Mouse (Mus musculus) midbrain, postnatal 0 days (tissue): ENCODE data around the gene Abcd2. TPM values are rescaled to one million over a fixed set of nuclear protein-coding genes. Genes with fewer than 3 reads are reported as not detected.

Source experiments
- ATAC-seq: fragments of 200-750 bp; cut with Nextera tagmentation; 2 replicates; pipeline ENCODE4 v1.8.0; 2017; ENCODE audit warnings: moderate number of reproducible peaks, mild to moderate bottlenecking, moderate TSS enrichment, moderate library complexity; ENCODE audit not compliant: low FRiP score
- DNase-seq: peaks from one replicate; pipeline ENCODE4 v3.0.0-alpha.2; 2015; ENCODE audit warnings: low spot score
- H3K27ac ChIP-seq: fragments of 300-500 bp; sonication (generic); 2 replicates; pipeline ENCODE4 v1.5.1; 2014; ENCODE audit warnings: low read depth, mild to moderate bottlenecking, low read length, mixed read lengths
- H3K27me3 ChIP-seq: fragments of 300-500 bp; sonication (generic); 2 replicates; pipeline ENCODE4 v1.6.1; 2014; ENCODE audit warnings: low read length, control low read depth, mixed read lengths; ENCODE audit not compliant: insufficient read depth
- H3K36me3 ChIP-seq: fragments of 300-500 bp; sonication (generic); 2 replicates; pipeline ENCODE4 v1.6.1; 2014; ENCODE audit warnings: low read length, control low read depth, mixed read lengths; ENCODE audit not compliant: insufficient read depth
- H3K4me1 ChIP-seq: fragments of 300-500 bp; sonication (generic); 2 replicates; pipeline ENCODE4 v1.6.1; 2014; ENCODE audit warnings: mild to moderate bottlenecking, control low read depth, antibody characterized with exemption, low read length, mixed read lengths; ENCODE audit not compliant: insufficient read depth
- H3K4me2 ChIP-seq: fragments of 300-500 bp; sonication (generic); 2 replicates; pipeline ENCODE4 v1.6.1; 2014; ENCODE audit warnings: low read depth, mild to moderate bottlenecking, low read length, mixed read lengths; ENCODE audit not compliant: poor library complexity, severe bottlenecking
- H3K4me3 ChIP-seq: fragments of 300-500 bp; sonication (generic); 2 replicates; pipeline ENCODE4 v1.5.1; 2014; ENCODE audit warnings: low read depth, mild to moderate bottlenecking, low read length, moderate library complexity
- H3K9ac ChIP-seq: fragments of 300-500 bp; sonication (generic); replicated peaks from 2 replicates; pipeline ENCODE4 v1.6.1; 2014; ENCODE audit warnings: mild to moderate bottlenecking, low read length, moderate library complexity, mixed read lengths; ENCODE audit not compliant: poor library complexity, severe bottlenecking
- H3K9me3 ChIP-seq: fragments of 300-500 bp; sonication (generic); 2 replicates; pipeline ENCODE4 v1.6.1; 2016; ENCODE audit warnings: low read length, control low read depth
- CTCF ChIP-seq: IDR thresholded peaks from 2 replicates; pipeline ENCODE4 v1.5.1; 2016; ENCODE audit warnings: antibody characterized with exemption, mild to moderate bottlenecking
- WGBS: fragments of 180-500 bp; shearing (Covaris S2); extraction: QIAGEN DNeasy Blood & Tissue Kit; methylation state at CpG from one replicate; pipeline ENCODE4 v1.1.7; 2014; 5-methylcytosine and 5-hydroxymethylcytosine counted together
- polyA plus RNA-seq: library from polyadenylated mRNA; unstranded; fragments of >200 nt; fragmentation: Nextera tagmentation; extraction: Ambion mirVana; gene quantifications from 2 replicates; pipeline ENCODE4 v1.2.1, GENCODE M21; 2015
- total RNA-seq: library from RNA; depleted of rRNA; stranded (reverse); fragments of >200 nt; gene quantifications from 2 replicates; pipeline ENCODE4 v1.2.3, GENCODE M21; 2014

Abcd2 gene
- total and polyA plus RNA-seq, 2 experiments from 2014 or later, result 4.9 to 7.2 TPM

- 42% methylated on average over 15 of the region's 15 CpGs for WGBS
- DNase-seq, result peak; percentile 69
- H3K9ac ChIP-seq, result no peak overlapping the region
- no peaks in the 10 kb centered on the region for H3K36me3 ChIP-seq
- no peak overlapping the region for H3K27ac ChIP-seq
- H3K4me3 ChIP-seq, result no peak overlapping the region
- ATAC-seq, result no peak
- no peaks in the 10 kb centered on the region for H3K4me1 ChIP-seq
- no peak overlapping the region for H3K4me2 ChIP-seq
- no peaks in the 10 kb centered on the region for H3K9me3 ChIP-seq
- H3K27me3 ChIP-seq, result no peaks in the 10 kb centered on the region
- TF ChIP-seq CTCF, result peak; percentile 40
These were observed 11.5 kb downstream of the Abcd2 start for GRCm38 (mm10) chr15:91179911-91180622.

- WGBS, result 85% methylated on average over 9 of the region's 9 CpGs
These were observed 12.8 kb downstream of the Abcd2 start for GRCm38 (mm10) chr15:91178656-91179314.

GRCm38 (mm10) chr15:91172193-91172592 is 19.4 kb downstream of the Abcd2 start:
- Histone ChIP-seq H3K9ac (no peak overlapping the region), H3K36me3 (no peaks in the 10 kb centered on the region), H3K4me1 (no peaks in the 10 kb centered on the region), H3K27ac (no peak overlapping the region), H3K4me3 (no peak overlapping the region), H3K9me3 (no peaks in the 10 kb centered on the region), H3K4me2 (no peak overlapping the region), H3K27me3 (no peaks in the 10 kb centered on the region)
- ATAC-seq, result no peak
- DNase-seq, result no peak
- TF ChIP-seq CTCF, result no peak
- 77% methylated on average over 4 of the region's 4 CpGs for WGBS

More at GRCm38 (mm10) chr15:91178656-91179314, 12.8 kb downstream of the Abcd2 start:
- no peaks in the 10 kb centered on the region for H3K9me3 ChIP-seq
- H3K36me3 ChIP-seq, result no peaks in the 10 kb centered on the region
- H3K4me1 ChIP-seq, result no peaks in the 10 kb centered on the region
- H3K9ac ChIP-seq, result no peak overlapping the region
- no peak overlapping the region for H3K27ac ChIP-seq
- DNase-seq (no peak), ATAC-seq (no peak)
- no peaks in the 10 kb centered on the region for H3K27me3 ChIP-seq
- no peak for TF ChIP-seq CTCF
- no peak overlapping the region for H3K4me2 ChIP-seq
- no peak overlapping the region for H3K4me3 ChIP-seq

GRCm38 (mm10) chr15:91171332-91171731 is 20.3 kb downstream of the Abcd2 start:
- no peaks in the 10 kb centered on the region for H3K27me3 ChIP-seq
- H3K4me1 ChIP-seq, result no peaks in the 10 kb centered on the region
- TF ChIP-seq CTCF, result no peak
- H3K9ac ChIP-seq, result no peak overlapping the region
- H3K4me2 ChIP-seq, result no peak overlapping the region
- ATAC-seq (no peak), DNase-seq (no peak)
- no peaks in the 10 kb centered on the region for H3K36me3 ChIP-seq
- WGBS, result 83% methylated on average over 4 of the region's 4 CpGs
- H3K27ac ChIP-seq, result no peak overlapping the region
- H3K9me3 ChIP-seq, result no peaks in the 10 kb centered on the region
- H3K4me3 ChIP-seq, result no peak overlapping the region

GRCm38 (mm10) chr15:91170602-91171328 is 20.8 kb downstream of the Abcd2 start:
- Histone ChIP-seq H3K9ac (no peak overlapping the region), H3K27ac (no peak overlapping the region), H3K9me3 (no peaks in the 10 kb centered on the region), H3K4me1 (no peaks in the 10 kb centered on the region), H3K27me3 (no peaks in the 10 kb centered on the region), H3K4me3 (no peak overlapping the region), H3K4me2 (no peak overlapping the region), H3K36me3 (no peaks in the 10 kb centered on the region)
- no peak for TF ChIP-seq CTCF
- no peak for ATAC-seq
- WGBS, result 54% methylated on average over 9 of the region's 9 CpGs
- peak; percentile 49 for DNase-seq
